Comparison of ENCODE assay signal across 8 mouse cellular contexts in genomic region chr5:9954652-9955051, GRCm38 (mm10).
A peak's percentile ranks its signal among the peaks of the same experiment; 100 is the strongest.
DNase-seq lines count a peak whose midpoint lies in the region; ATAC-seq lines count a peak whose summit lies in the region.

No protein-coding gene starts in this region.

- H3K9me3 ChIP-seq in hindbrain, embryonic 14.5 days (ENCODE audit: control insufficient read depth, low read length), result no peaks in the 10 kb centered on the region

- no peak overlapping the region for H3K9ac ChIP-seq in hindbrain, embryonic 14.5 days

- no peaks in the 10 kb centered on the region for H3K36me3 ChIP-seq in hindbrain, embryonic 14.5 days (replicated peaks; ENCODE audit: control insufficient read depth, insufficient read depth)

- peak; percentile 59; the same call in 1 of the 2 replicates for ATAC-seq in frontal cortex, adult (ENCODE audit: low TSS enrichment)
- 0 out of 2 replicates have a peak, but pooled peaks have one; percentile 17 for ATAC-seq in hindbrain, embryonic 14.5 days (ENCODE audit: low FRiP score)
- ATAC-seq in megakaryocyte, adult 5-6 weeks (ENCODE audit: poor library complexity, severe bottlenecking), result no peak

- H3K4me3 ChIP-seq in hindbrain, embryonic 14.5 days (replicated peaks; ENCODE audit: low read length), result no peak overlapping the region

- H3K4me1 ChIP-seq in hindbrain, embryonic 14.5 days (replicated peaks; ENCODE audit: control insufficient read depth, insufficient read depth, low read length), result no peaks in the 10 kb centered on the region

- no peaks in the 10 kb centered on the region for H3K27me3 ChIP-seq in hindbrain, embryonic 14.5 days (ENCODE audit: control insufficient read depth, insufficient read depth, low read length)

- no peak overlapping the region for H3K4me2 ChIP-seq in hindbrain, embryonic 14.5 days (replicated peaks)

- H3K27ac ChIP-seq in hindbrain, embryonic 14.5 days, result no peak overlapping the region

- DNase-seq in frontal cortex, postnatal 25 days (ENCODE audit: low spot score in 2 of 2), result no peak
- DNase-seq in 3T3-L1 (ENCODE audit: low read depth, low spot score), result peak; percentile 59
- peak; percentile 18 for DNase-seq in WW6 (ENCODE audit: low read depth, low spot score)
- peak; percentile 46 for DNase-seq in hindbrain, embryonic 14.5 days (ENCODE audit: low spot score)
- DNase-seq in retina, adult 2 months (ENCODE audit: low read depth, low spot score), result peak; percentile 13
- no peak for DNase-seq in yolk sac, embryonic 10.5 days (ENCODE audit: low spot score)

- 13% methylated on average over 3 of the region's 3 CpGs for WGBS in hindbrain, embryonic 14.5 days

Comparison
In these comparisons a context has a peak if more than half of its experiments do, and no peak if none do; other contexts are left out.
1. DNase-seq: peak in 3T3-L1 (single experiment), WW6 (single experiment), hindbrain, embryonic 14.5 days (single experiment) and retina, adult 2 months (single experiment); none in frontal cortex, postnatal 25 days (0 of 2) and yolk sac, embryonic 10.5 days (single experiment).